Mouse (Mus musculus): ENCODE measurements around the gene Tigar. TPM values are rescaled to one million over a fixed set of nuclear protein-coding genes. Genes with fewer than 3 reads are reported as not detected.

Tigar gene
- polyA plus RNA-seq (2011; ENCODE audit: insufficient read depth, insufficient read length, low read depth, missing spikeins) = 32.4 and 37.6 TPM in 2 replicates

DNA sequence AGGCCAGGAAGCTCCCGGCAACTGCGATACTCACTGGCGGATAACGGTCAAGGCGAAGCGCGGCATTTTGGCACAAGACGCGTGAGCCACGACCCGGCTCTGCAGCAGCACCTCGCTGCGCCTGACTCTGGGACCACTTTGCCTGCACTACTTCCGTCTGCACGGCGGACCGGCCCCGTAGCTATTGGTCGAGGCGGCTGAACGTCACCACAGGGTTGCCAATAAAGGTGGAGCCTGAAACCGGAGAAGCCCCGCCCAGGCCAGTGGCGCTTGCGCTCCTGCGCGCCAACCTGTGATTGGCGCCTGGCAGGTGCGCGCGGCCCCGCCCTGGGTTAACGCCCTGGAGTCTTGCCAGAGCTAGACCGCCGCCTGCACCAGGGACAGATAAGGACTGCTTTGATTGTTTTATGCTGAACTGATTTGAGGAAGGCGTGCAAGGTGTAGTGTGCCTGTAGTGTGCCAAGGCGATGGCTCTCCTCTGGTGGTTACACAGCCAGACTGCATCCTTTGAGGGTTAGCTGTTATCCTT, at the start of gene Tigar:
Gene Tigar (minus strand): TSS at position 156 of the 529 bp plus-strand sequence.
- Histone ChIP-seq H3K27ac (ENCODE audit: insufficient read depth, low read length) (peak within 1 kb of the TSS; percentile 12; the same call in 1 of the 2 replicates), H3K36me3 (ENCODE audit: control insufficient read depth, insufficient read depth, low read length, poor library complexity, severe bottlenecking) (no peaks in the 10 kb centered on the region), H3K4me3 (ENCODE audit: low read depth, low read length) (peak within 1 kb of the TSS; percentile 85), H3K9ac (ENCODE audit: low read depth, poor library complexity, severe bottlenecking) (peak within 1 kb of the TSS; percentile 39), H3K9me3 (replicated peaks; ENCODE audit: control insufficient read depth, insufficient read depth, low read length, poor library complexity, severe bottlenecking) (no peaks in the 10 kb centered on the region), H3K27me3 (ENCODE audit: control insufficient read depth, insufficient read depth, low read length, poor library complexity, severe bottlenecking) (no peaks in the 10 kb centered on the region), H3K4me1 (ENCODE audit: control insufficient read depth, insufficient read depth, low read length) (peaks cover 3% of the 10 kb centered on the region)
- TF ChIP-seq POLR2A (IDR thresholded peaks at IDR 0.05; ENCODE audit: insufficient read depth, low read length) (peak; percentile 99), EP300 (IDR thresholded peaks at IDR 0.05; ENCODE audit: insufficient read depth, low read depth, low read length) (0 out of 2 replicates have a peak, but pooled peaks have one; percentile 23), CTCF (IDR thresholded peaks at IDR 0.05; ENCODE audit: low read depth, low read length) (no peak)

GRCm38 (mm10) chr6:127157321-127157720, 48.0 kb upstream of the Tigar start:
- Histone ChIP-seq H3K27me3 (ENCODE audit: control insufficient read depth, insufficient read depth, low read length, poor library complexity, severe bottlenecking) (peaks cover 29% of the 10 kb centered on the region), H3K36me3 (ENCODE audit: control insufficient read depth, insufficient read depth, low read length, poor library complexity, severe bottlenecking) (no peaks in the 10 kb centered on the region), H3K27ac (ENCODE audit: insufficient read depth, low read length) (no peak overlapping the region), H3K9me3 (replicated peaks; ENCODE audit: control insufficient read depth, insufficient read depth, low read length, poor library complexity, severe bottlenecking) (no peaks in the 10 kb centered on the region), H3K9ac (ENCODE audit: low read depth, poor library complexity, severe bottlenecking) (no peak overlapping the region), H3K4me3 (ENCODE audit: low read depth, low read length) (no peak overlapping the region), H3K4me1 (ENCODE audit: control insufficient read depth, insufficient read depth, low read length) (no peaks in the 10 kb centered on the region)
- TF ChIP-seq CTCF (IDR thresholded peaks at IDR 0.05; ENCODE audit: low read depth, low read length) = no peak
- no peak for TF ChIP-seq EP300 (IDR thresholded peaks at IDR 0.05; ENCODE audit: insufficient read depth, low read depth, low read length)
- TF ChIP-seq POLR2A (IDR thresholded peaks at IDR 0.05; ENCODE audit: insufficient read depth, low read length) = no peak

DNA sequence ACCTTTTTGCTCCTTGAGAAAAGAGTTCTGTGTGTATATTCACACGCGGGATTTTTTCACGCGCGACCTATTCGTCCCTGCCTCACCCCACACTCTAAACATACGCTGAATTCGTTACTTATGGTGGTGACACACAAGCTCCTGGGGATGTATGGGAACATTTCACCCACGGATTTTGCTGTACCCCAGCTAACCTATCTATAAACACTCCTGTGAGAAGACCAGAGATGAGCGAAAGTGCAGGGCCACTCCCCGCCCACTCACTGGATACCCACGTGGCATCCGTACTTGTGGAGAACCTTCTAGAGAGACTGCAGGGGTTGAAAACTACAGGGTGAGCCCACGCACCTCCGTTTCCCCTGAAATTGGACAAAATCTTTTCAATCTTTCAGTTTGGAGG, 46.1 kb upstream of the Tigar start:
- no peaks in the 10 kb centered on the region for H3K4me1 ChIP-seq (ENCODE audit: control insufficient read depth, insufficient read depth, low read length)
- TF ChIP-seq CTCF (IDR thresholded peaks at IDR 0.05; ENCODE audit: low read depth, low read length) = no peak
- no peak for TF ChIP-seq POLR2A (IDR thresholded peaks at IDR 0.05; ENCODE audit: insufficient read depth, low read length)
- no peak for TF ChIP-seq EP300 (IDR thresholded peaks at IDR 0.05; ENCODE audit: insufficient read depth, low read depth, low read length)
- no peaks in the 10 kb centered on the region for H3K9me3 ChIP-seq (replicated peaks; ENCODE audit: control insufficient read depth, insufficient read depth, low read length, poor library complexity, severe bottlenecking)
- H3K27me3 ChIP-seq (ENCODE audit: control insufficient read depth, insufficient read depth, low read length, poor library complexity, severe bottlenecking) = peaks cover 36% of the 10 kb centered on the region
- no peak overlapping the region for H3K27ac ChIP-seq (ENCODE audit: insufficient read depth, low read length)
- H3K36me3 ChIP-seq (ENCODE audit: control insufficient read depth, insufficient read depth, low read length, poor library complexity, severe bottlenecking) = no peaks in the 10 kb centered on the region
- H3K9ac ChIP-seq (ENCODE audit: low read depth, poor library complexity, severe bottlenecking) = peak overlapping the region; percentile 42
- peak overlapping the region; percentile 21 for H3K4me3 ChIP-seq (ENCODE audit: low read depth, low read length)

DNA sequence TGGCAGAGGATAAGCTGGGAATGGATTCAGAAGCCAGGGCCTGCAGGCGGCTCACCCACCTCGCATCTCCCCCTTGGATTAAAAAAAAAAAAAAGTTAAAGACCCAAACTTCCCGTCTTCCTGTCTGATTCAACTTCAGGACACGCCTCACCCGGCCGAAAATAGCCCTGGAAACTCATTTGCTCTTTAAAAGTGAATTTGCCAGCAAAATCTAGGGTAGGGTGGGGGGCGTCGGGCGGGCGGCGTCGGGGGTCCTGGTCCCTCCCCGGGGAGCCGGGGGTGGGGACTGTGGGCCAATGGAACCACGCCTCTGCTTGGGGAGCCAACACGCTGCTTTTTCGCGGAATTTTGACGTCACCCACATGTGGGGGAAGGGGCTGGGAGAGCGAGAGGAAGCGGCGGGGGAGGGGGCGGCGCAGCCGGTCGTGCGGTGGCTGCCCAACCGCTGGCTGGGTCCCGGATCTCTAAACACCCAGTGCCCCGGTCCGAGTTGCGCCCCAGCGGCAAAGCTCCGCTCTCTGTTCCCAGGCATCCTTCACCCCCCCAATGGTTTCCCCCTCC, 45.4 kb upstream of the Tigar start:
- TF ChIP-seq EP300 (IDR thresholded peaks at IDR 0.05; ENCODE audit: insufficient read depth, low read depth, low read length) (no peak), CTCF (IDR thresholded peaks at IDR 0.05; ENCODE audit: low read depth, low read length) (no peak), POLR2A (IDR thresholded peaks at IDR 0.05; ENCODE audit: insufficient read depth, low read length) (no peak)
- no peaks in the 10 kb centered on the region for H3K36me3 ChIP-seq (ENCODE audit: control insufficient read depth, insufficient read depth, low read length, poor library complexity, severe bottlenecking)
- peaks cover 43% of the 10 kb centered on the region for H3K27me3 ChIP-seq (ENCODE audit: control insufficient read depth, insufficient read depth, low read length, poor library complexity, severe bottlenecking)
- peak overlapping the region; percentile 46 for H3K4me3 ChIP-seq (ENCODE audit: low read depth, low read length)
- H3K9me3 ChIP-seq (replicated peaks; ENCODE audit: control insufficient read depth, insufficient read depth, low read length, poor library complexity, severe bottlenecking) = no peaks in the 10 kb centered on the region
- H3K27ac ChIP-seq (ENCODE audit: insufficient read depth, low read length) = no peak overlapping the region
- H3K4me1 ChIP-seq (ENCODE audit: control insufficient read depth, insufficient read depth, low read length) = no peaks in the 10 kb centered on the region
- peak overlapping the region; percentile 42 for H3K9ac ChIP-seq (ENCODE audit: low read depth, poor library complexity, severe bottlenecking)

- no peak for TF ChIP-seq POLR2A (IDR thresholded peaks at IDR 0.05; ENCODE audit: insufficient read depth, low read length)
- no peak for TF ChIP-seq CTCF (IDR thresholded peaks at IDR 0.05; ENCODE audit: low read depth, low read length)
- TF ChIP-seq EP300 (IDR thresholded peaks at IDR 0.05; ENCODE audit: insufficient read depth, low read depth, low read length) = no peak
- H3K27ac ChIP-seq (ENCODE audit: insufficient read depth, low read length) = no peak overlapping the region
- peaks cover 48% of the 10 kb centered on the region for H3K27me3 ChIP-seq (ENCODE audit: control insufficient read depth, insufficient read depth, low read length, poor library complexity, severe bottlenecking)
- peak overlapping the region; percentile 46 for H3K4me3 ChIP-seq (ENCODE audit: low read depth, low read length)
- no peaks in the 10 kb centered on the region for H3K36me3 ChIP-seq (ENCODE audit: control insufficient read depth, insufficient read depth, low read length, poor library complexity, severe bottlenecking)
- no peak overlapping the region for H3K9ac ChIP-seq (ENCODE audit: low read depth, poor library complexity, severe bottlenecking)
- H3K9me3 ChIP-seq (replicated peaks; ENCODE audit: control insufficient read depth, insufficient read depth, low read length, poor library complexity, severe bottlenecking) = no peaks in the 10 kb centered on the region
- H3K4me1 ChIP-seq (ENCODE audit: control insufficient read depth, insufficient read depth, low read length) = no peaks in the 10 kb centered on the region
Measured at GRCm38 (mm10) chr6:127153972-127154707, 44.8 kb upstream of the Tigar start.
